Mouse (Mus musculus): ENCODE results near the gene Tspan18. TPM values are rescaled to one million over a fixed set of nuclear protein-coding genes. Genes with fewer than 3 reads are reported as not detected.

The Tspan18 gene
- total RNA-seq, 2 experiments from 2014 or later: 15.6 to 18.9 TPM

Other genes with a start within 250 kb of the Tspan18 start
- 10 to 100 TPM; 30.3 to 45.6 TPM for gene Trp53i11, start 147.0 kb downstream of the Tspan18 start, total RNA-seq (2021)
- gene Cd82, start 128.6 kb upstream of the Tspan18 start, total RNA-seq (2021): 10 to 100 TPM; 11.9 to 12.6 TPM
- not detected for gene Gm10803, start 226.1 kb upstream of the Tspan18 start, total RNA-seq (2021)